ENCODE assay signal across 25 mouse cellular contexts in genomic region chr8:82191011-82191410, GRCm38 (mm10).
DNase-seq lines count a peak whose midpoint lies in the region; ATAC-seq lines count a peak whose summit lies in the region.
"Had no signal": no experiment of that assay in that cellular context is flagged by ENCODE, and none has a peak within 500 bp of the region (broad histone marks: within the 10 kb centered on the region; RNA-seq: fewer than 3 reads in every experiment).

No protein-coding gene starts in this region.

- no peak overlapping the region for H3K4me2 ChIP-seq in forebrain, embryonic 15.5 days (replicated peaks)
- H3K4me2 ChIP-seq: embryonic facial prominence, embryonic 13.5 days; embryonic facial prominence, embryonic 15.5 days; forebrain, embryonic 12.5 days had no signal

- no peaks in the 10 kb centered on the region for H3K27me3 ChIP-seq in forebrain, embryonic 15.5 days
- H3K27me3 ChIP-seq: embryonic facial prominence, embryonic 13.5 days; embryonic facial prominence, embryonic 15.5 days; forebrain, embryonic 12.5 days; Patski had no signal

- ATAC-seq in granulocyte monocyte progenitor cell, adult 5-6 weeks (replicated peaks; ENCODE audit: poor library complexity, severe bottlenecking) = peak; percentile 52; the same call in 1 of the 2 replicates
- peak; percentile 39; the same call in 1 of the 2 replicates for ATAC-seq in megakaryocyte progenitor cell, adult 5-6 weeks (replicated peaks; ENCODE audit: poor library complexity)
- ATAC-seq in forebrain, embryonic 15.5 days (replicated peaks) = no peak
- ATAC-seq: activated CD4-positive, CD25-positive, alpha-beta regulatory T cell, adult 4 months; forebrain, embryonic 14.5 days; forebrain, postnatal 0 days; Patski had no signal

- intact Hi-C loops in left cerebral cortex, postnatal 14 days (cut with DNase I) = no loop called here

- no peak overlapping the region for H3K9ac ChIP-seq in forebrain, embryonic 15.5 days (replicated peaks)
- H3K9ac ChIP-seq: embryonic facial prominence, embryonic 13.5 days; embryonic facial prominence, embryonic 15.5 days; forebrain, embryonic 12.5 days; forebrain, postnatal 0 days had no signal

- H3K4me3 ChIP-seq in forebrain, embryonic 15.5 days = no peak overlapping the region
- H3K4me3 ChIP-seq: embryonic facial prominence, embryonic 13.5 days; embryonic facial prominence, embryonic 15.5 days; erythroblast, embryonic 14.5 days; forebrain, embryonic 10.5 days; forebrain, embryonic 12.5 days had no signal

- WGBS in forebrain, embryonic 15.5 days = 100% methylated on average over 2 of the region's 2 CpGs

- no peak overlapping the region for H3K27ac ChIP-seq in forebrain, embryonic 15.5 days (replicated peaks)
- H3K27ac ChIP-seq: embryonic facial prominence, embryonic 13.5 days; embryonic facial prominence, embryonic 15.5 days; forebrain, embryonic 10.5 days; forebrain, embryonic 12.5 days had no signal

- no peaks in the 10 kb centered on the region for H3K4me1 ChIP-seq in forebrain, embryonic 15.5 days
- H3K4me1 ChIP-seq: embryonic facial prominence, embryonic 13.5 days; embryonic facial prominence, embryonic 15.5 days; forebrain, embryonic 10.5 days; forebrain, embryonic 12.5 days had no signal

- DNase-seq in left cerebral cortex, postnatal 14 days (ENCODE audit: low spot score in 2 of 2) = no peak
- no peak for DNase-seq in adipocyte (ENCODE audit: low spot score)
- DNase-seq: adrenal gland, adult 2 months; adrenal gland, postnatal 10 days; adrenal gland, postnatal 25 days; cerebellum, adult 11 months; cerebellum, adult 18-20 months; cerebellum, adult 8-10 months; cerebellum, adult 9-11 months; cerebellum, postnatal 14 days; cerebellum, postnatal 36 days; embryo, embryonic 11 days; forebrain, postnatal 0 days had no signal

- no peaks in the 10 kb centered on the region for H3K36me3 ChIP-seq in forebrain, embryonic 15.5 days
- H3K36me3 ChIP-seq: embryonic facial prominence, embryonic 13.5 days; embryonic facial prominence, embryonic 15.5 days; forebrain, embryonic 10.5 days; forebrain, embryonic 12.5 days; G1E had no signal

- no peaks in the 10 kb centered on the region for H3K9me3 ChIP-seq in forebrain, embryonic 15.5 days
- H3K9me3 ChIP-seq: embryonic facial prominence, embryonic 13.5 days; embryonic facial prominence, embryonic 15.5 days; forebrain, embryonic 10.5 days; forebrain, embryonic 12.5 days; G1E had no signal
